Mouse (Mus musculus): ENCODE data around the gene Tmem107. TPM values are rescaled to one million over a fixed set of nuclear protein-coding genes. Genes with fewer than 3 reads are reported as not detected.

Tmem107 gene
- polyA plus RNA-seq, 1 experiment = 31.1 TPM

GRCm38 (mm10) chr11:69103121-69103520, 32.5 kb downstream of the Tmem107 start:
- TF ChIP-seq CTCF (IDR thresholded peaks at IDR 0.05; ENCODE audit: borderline replicate concordance, control insufficient read depth, extremely low read depth, insufficient read depth, low read length, poor library complexity) = no peak
- TF ChIP-seq POLR2A (IDR thresholded peaks at IDR 0.05; ENCODE audit: control insufficient read depth, extremely low read depth, insufficient read depth, low read length, poor library complexity) = no peak
- no peak for DNase-seq
- H3K27ac ChIP-seq (ENCODE audit: control insufficient read depth, insufficient read depth, low read length) = no peak overlapping the region
- WGBS = 98% methylated on average over 14 of the region's 14 CpGs
- H3K4me3 ChIP-seq (ENCODE audit: control insufficient read depth, insufficient read depth, low read length) = no peak overlapping the region
- peaks cover 25% of the 10 kb centered on the region for H3K4me1 ChIP-seq (replicated peaks; ENCODE audit: control insufficient read depth, insufficient read depth, low read length)
- H3K27me3 ChIP-seq (ENCODE audit: control insufficient read depth, insufficient read depth, low read length) = no peaks in the 10 kb centered on the region
- peaks cover 54% of the 10 kb centered on the region for H3K36me3 ChIP-seq (ENCODE audit: control insufficient read depth, insufficient read depth, low read length)

- Histone ChIP-seq H3K36me3 (ENCODE audit: control insufficient read depth, insufficient read depth, low read length) (peaks cover 57% of the 10 kb centered on the region), H3K27me3 (ENCODE audit: control insufficient read depth, insufficient read depth, low read length) (no peaks in the 10 kb centered on the region), H3K4me1 (replicated peaks; ENCODE audit: control insufficient read depth, insufficient read depth, low read length) (peaks cover 18% of the 10 kb centered on the region), H3K4me3 (ENCODE audit: control insufficient read depth, insufficient read depth, low read length) (no peak overlapping the region), H3K27ac (ENCODE audit: control insufficient read depth, insufficient read depth, low read length) (no peak overlapping the region)
- WGBS = 98% methylated on average over 15 of the region's 15 CpGs
- no peak for TF ChIP-seq POLR2A (IDR thresholded peaks at IDR 0.05; ENCODE audit: control insufficient read depth, extremely low read depth, insufficient read depth, low read length, poor library complexity)
- no peak for TF ChIP-seq CTCF (IDR thresholded peaks at IDR 0.05; ENCODE audit: borderline replicate concordance, control insufficient read depth, extremely low read depth, insufficient read depth, low read length, poor library complexity)
- DNase-seq = no peak
Measured at GRCm38 (mm10) chr11:69103531-69104435, 33.2 kb downstream of the Tmem107 start.

- Histone ChIP-seq H3K27me3 (ENCODE audit: control insufficient read depth, insufficient read depth, low read length) (no peaks in the 10 kb centered on the region), H3K4me1 (replicated peaks; ENCODE audit: control insufficient read depth, insufficient read depth, low read length) (peaks cover 11% of the 10 kb centered on the region), H3K36me3 (ENCODE audit: control insufficient read depth, insufficient read depth, low read length) (peaks cover 57% of the 10 kb centered on the region), H3K27ac (ENCODE audit: control insufficient read depth, insufficient read depth, low read length) (no peak overlapping the region), H3K4me3 (ENCODE audit: control insufficient read depth, insufficient read depth, low read length) (no peak overlapping the region)
- TF ChIP-seq POLR2A (IDR thresholded peaks at IDR 0.05; ENCODE audit: control insufficient read depth, extremely low read depth, insufficient read depth, low read length, poor library complexity) (no peak), CTCF (IDR thresholded peaks at IDR 0.05; ENCODE audit: borderline replicate concordance, control insufficient read depth, extremely low read depth, insufficient read depth, low read length, poor library complexity) (no peak)
- 92% methylated on average over 14 of the region's 14 CpGs for WGBS
- DNase-seq = no peak
Measured at GRCm38 (mm10) chr11:69104487-69104886, 33.9 kb downstream of the Tmem107 start.

GRCm38 (mm10) chr11:69105227-69105626, 34.6 kb downstream of the Tmem107 start:
- DNase-seq = no peak
- Histone ChIP-seq H3K4me1 (replicated peaks; ENCODE audit: control insufficient read depth, insufficient read depth, low read length) (peaks cover 7% of the 10 kb centered on the region), H3K27ac (ENCODE audit: control insufficient read depth, insufficient read depth, low read length) (no peak overlapping the region), H3K4me3 (ENCODE audit: control insufficient read depth, insufficient read depth, low read length) (no peak overlapping the region), H3K27me3 (ENCODE audit: control insufficient read depth, insufficient read depth, low read length) (no peaks in the 10 kb centered on the region), H3K36me3 (ENCODE audit: control insufficient read depth, insufficient read depth, low read length) (peaks cover 57% of the 10 kb centered on the region)
- TF ChIP-seq CTCF (IDR thresholded peaks at IDR 0.05; ENCODE audit: borderline replicate concordance, control insufficient read depth, extremely low read depth, insufficient read depth, low read length, poor library complexity) (no peak), POLR2A (IDR thresholded peaks at IDR 0.05; ENCODE audit: control insufficient read depth, extremely low read depth, insufficient read depth, low read length, poor library complexity) (no peak)
- 96% methylated on average over 6 of the region's 6 CpGs for WGBS

DNA sequence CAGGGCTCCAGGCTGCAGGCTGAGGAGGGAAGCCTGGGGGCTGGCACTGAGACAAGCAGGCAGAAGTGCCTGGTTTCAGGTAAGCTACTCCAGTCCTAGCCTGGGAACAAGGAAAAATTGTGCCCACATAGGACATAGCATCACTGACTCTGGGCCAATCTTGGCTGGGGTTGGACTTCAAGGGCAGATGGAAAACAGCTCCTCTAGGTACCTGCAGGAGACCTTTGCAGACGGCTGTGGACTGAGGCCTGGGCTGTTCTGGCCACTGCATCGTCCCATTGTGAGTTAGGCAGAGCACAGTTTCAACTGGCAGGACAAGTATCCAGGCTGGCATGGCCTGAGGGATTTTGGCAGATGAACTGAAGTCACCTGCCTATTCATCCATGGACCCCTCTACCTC, 35.2 kb downstream of the Tmem107 start:
- peaks cover 57% of the 10 kb centered on the region for H3K36me3 ChIP-seq (ENCODE audit: control insufficient read depth, insufficient read depth, low read length)
- 97% methylated on average over 2 of the region's 2 CpGs for WGBS
- no peak for DNase-seq
- no peak overlapping the region for H3K27ac ChIP-seq (ENCODE audit: control insufficient read depth, insufficient read depth, low read length)
- peaks cover 1% of the 10 kb centered on the region; the same call in 1 of the 2 replicates for H3K4me1 ChIP-seq (replicated peaks; ENCODE audit: control insufficient read depth, insufficient read depth, low read length)
- no peaks in the 10 kb centered on the region for H3K27me3 ChIP-seq (ENCODE audit: control insufficient read depth, insufficient read depth, low read length)
- TF ChIP-seq POLR2A (IDR thresholded peaks at IDR 0.05; ENCODE audit: control insufficient read depth, extremely low read depth, insufficient read depth, low read length, poor library complexity) = no peak
- H3K4me3 ChIP-seq (ENCODE audit: control insufficient read depth, insufficient read depth, low read length) = no peak overlapping the region

- H3K4me3 ChIP-seq (ENCODE audit: control insufficient read depth, insufficient read depth, low read length) = no peak overlapping the region
- no peaks in the 10 kb centered on the region for H3K4me1 ChIP-seq (replicated peaks; ENCODE audit: control insufficient read depth, insufficient read depth, low read length)
- H3K27ac ChIP-seq (ENCODE audit: control insufficient read depth, insufficient read depth, low read length) = no peak overlapping the region
- no peaks in the 10 kb centered on the region for H3K27me3 ChIP-seq (ENCODE audit: control insufficient read depth, insufficient read depth, low read length)
- peaks cover 56% of the 10 kb centered on the region for H3K36me3 ChIP-seq (ENCODE audit: control insufficient read depth, insufficient read depth, low read length)
- WGBS = 96% methylated on average over 11 of the region's 11 CpGs
- TF ChIP-seq POLR2A (IDR thresholded peaks at IDR 0.05; ENCODE audit: control insufficient read depth, extremely low read depth, insufficient read depth, low read length, poor library complexity) (no peak), CTCF (IDR thresholded peaks at IDR 0.05; ENCODE audit: borderline replicate concordance, control insufficient read depth, extremely low read depth, insufficient read depth, low read length, poor library complexity) (no peak)
- no peak for DNase-seq
Measured at GRCm38 (mm10) chr11:69106299-69106698, 35.7 kb downstream of the Tmem107 start.
